In genomic region chr17:45628160-45628559, GRCm38 (mm10) we compare ENCODE assay signal across 30 mouse cellular contexts. TPM values are rescaled to one million over a fixed set of nuclear protein-coding genes. Genes with fewer than 3 reads are reported as not detected.
A peak's percentile ranks its signal among the peaks of the same experiment; 100 is the strongest.
DNase-seq lines count a peak whose midpoint lies in the region; ATAC-seq and TF ChIP-seq lines count a peak whose summit lies in the region.
"Had no signal": no experiment of that assay in that cellular context is flagged by ENCODE, and none has a peak within 500 bp of the region (broad histone marks: within the 10 kb centered on the region; RNA-seq: fewer than 3 reads in every experiment).

No protein-coding gene starts in this region.

- ATAC-seq in heart, embryonic 15.5 days (replicated peaks; ENCODE audit: insufficient number of reproducible peaks, insufficient read depth, low FRiP score, low read depth), result no peak
- ATAC-seq in lung, embryonic 16.5 days (ENCODE audit: low read depth), result peak; percentile 12; the same call in 1 of the 2 replicates
- ATAC-seq in lung, postnatal 0 days, result no peak
- ATAC-seq in neural tube, embryonic 15.5 days (ENCODE audit: low FRiP score), result no peak
- ATAC-seq: inflammation-experienced regulatory T-cells, adult 6 months; Patski had no signal

- H3K27ac ChIP-seq in heart, embryonic 15.5 days, result peak overlapping the region; percentile 76; the same call in 1 of the 2 replicates
- H3K27ac ChIP-seq in heart, adult 2 months, result no peak overlapping the region; the same call in 1 of the 2 replicates
- peak overlapping the region; percentile 15; the same call in 1 of the 2 replicates for H3K27ac ChIP-seq in lung, embryonic 16.5 days (ENCODE audit: low read length)
- H3K27ac ChIP-seq in lung, postnatal 0 days (ENCODE audit: low read length), result no peak overlapping the region
- no peak overlapping the region for H3K27ac ChIP-seq in ES-Bruce4 (ENCODE audit: insufficient read depth, low read length)
- H3K27ac ChIP-seq in neural tube, embryonic 15.5 days (replicated peaks), result no peak overlapping the region
- H3K27ac ChIP-seq: embryonic facial prominence, embryonic 13.5 days; forebrain, embryonic 12.5 days; hindbrain, embryonic 13.5 days; limb, embryonic 13.5 days; liver, embryonic 13.5 days; midbrain, embryonic 12.5 days had no signal

- no peaks in the 10 kb centered on the region for H3K36me3 ChIP-seq in heart, embryonic 15.5 days
- no peaks in the 10 kb centered on the region for H3K36me3 ChIP-seq in heart, adult 2 months (ENCODE audit: control insufficient read depth, insufficient read depth, low read length)
- no peaks in the 10 kb centered on the region for H3K36me3 ChIP-seq in lung, embryonic 16.5 days (ENCODE audit: control insufficient read depth, insufficient read depth, low read length)
- no peaks in the 10 kb centered on the region for H3K36me3 ChIP-seq in lung, postnatal 0 days (ENCODE audit: insufficient read depth, low read length)
- no peaks in the 10 kb centered on the region for H3K36me3 ChIP-seq in ES-Bruce4 (ENCODE audit: control insufficient read depth, insufficient read depth, low read length, poor library complexity, severe bottlenecking)
- no peaks in the 10 kb centered on the region for H3K36me3 ChIP-seq in neural tube, embryonic 15.5 days
- H3K36me3 ChIP-seq: embryonic facial prominence, embryonic 13.5 days; forebrain, embryonic 12.5 days; hindbrain, embryonic 13.5 days; limb, embryonic 13.5 days; liver, embryonic 13.5 days; midbrain, embryonic 12.5 days had no signal

- WGBS in heart, embryonic 15.5 days, result 45% methylated on average over 3 of the region's 3 CpGs
- WGBS in heart, adult 2 months, result 55% methylated on average over 3 of the region's 3 CpGs
- 44% methylated on average over 3 of the region's 3 CpGs for WGBS in lung, embryonic 16.5 days
- 44% methylated on average over 3 of the region's 3 CpGs for WGBS in lung, postnatal 0 days
- 45% methylated on average over 3 of the region's 3 CpGs for WGBS in neural tube, embryonic 15.5 days

- DNase-seq in heart, adult 2 months, result no peak
- no peak for DNase-seq in lung, postnatal 0 days (ENCODE audit: low spot score)
- no peak for DNase-seq in left cerebral cortex, postnatal 14 days (ENCODE audit: low spot score in 2 of 2)
- DNase-seq: adrenal gland, adult 8-10 months; cerebellum, adult 11-12 months; cerebellum, postnatal 14 days; heart, postnatal 14 days; kidney, adult 18-20 months; kidney, postnatal 4 days; liver, embryonic 13.5 days; lung, postnatal 10 days had no signal

- intact Hi-C loops in heart, adult 2 months (cut with DNase I), result no loop called here
- intact Hi-C loops in left cerebral cortex, postnatal 14 days (cut with DNase I), result no loop called here

- no peak overlapping the region for H3K4me2 ChIP-seq in heart, embryonic 15.5 days
- no peak overlapping the region for H3K4me2 ChIP-seq in lung, embryonic 16.5 days (ENCODE audit: low read depth, low read length)
- no peak overlapping the region for H3K4me2 ChIP-seq in lung, postnatal 0 days (replicated peaks; ENCODE audit: low read depth, low read length)
- no peak overlapping the region for H3K4me2 ChIP-seq in neural tube, embryonic 15.5 days
- H3K4me2 ChIP-seq: embryonic facial prominence, embryonic 13.5 days; forebrain, embryonic 12.5 days; hindbrain, embryonic 13.5 days; limb, embryonic 13.5 days; liver, embryonic 13.5 days; midbrain, embryonic 12.5 days had no signal

- H3K79me2 ChIP-seq in heart, adult 2 months (replicated peaks; ENCODE audit: control insufficient read depth, insufficient read depth, low read length), result no peaks in the 10 kb centered on the region

- no peak for TF ChIP-seq POLR2A in heart, adult 2 months (IDR thresholded peaks at IDR 0.05; ENCODE audit: insufficient read depth, low read depth, low read length)
- no peak for TF ChIP-seq POLR2A in ES-Bruce4 (IDR thresholded peaks at IDR 0.05; ENCODE audit: insufficient read depth, low read length)

- H3K27me3 ChIP-seq in heart, embryonic 15.5 days, result peaks cover 3% of the 10 kb centered on the region; the same call in 1 of the 2 replicates
- no peaks in the 10 kb centered on the region for H3K27me3 ChIP-seq in heart, adult 2 months (ENCODE audit: control insufficient read depth, insufficient read depth, low read length)
- no peaks in the 10 kb centered on the region for H3K27me3 ChIP-seq in lung, embryonic 16.5 days (ENCODE audit: control insufficient read depth, insufficient read depth, low read depth, low read length)
- no peaks in the 10 kb centered on the region for H3K27me3 ChIP-seq in lung, postnatal 0 days (replicated peaks; ENCODE audit: insufficient read depth, low read length)
- H3K27me3 ChIP-seq in ES-Bruce4 (ENCODE audit: control insufficient read depth, insufficient read depth, low read length, poor library complexity, severe bottlenecking), result no peaks in the 10 kb centered on the region
- H3K27me3 ChIP-seq in neural tube, embryonic 15.5 days (replicated peaks), result no peaks in the 10 kb centered on the region; the same call in 1 of the 2 replicates
- H3K27me3 ChIP-seq: embryonic facial prominence, embryonic 13.5 days; hindbrain, embryonic 13.5 days; Patski had no signal

- no peak overlapping the region for H3K4me3 ChIP-seq in heart, embryonic 15.5 days
- H3K4me3 ChIP-seq in heart, adult 2 months, result no peak overlapping the region
- no peak overlapping the region for H3K4me3 ChIP-seq in lung, embryonic 16.5 days (ENCODE audit: low read length)
- H3K4me3 ChIP-seq in lung, postnatal 0 days (ENCODE audit: low read depth, low read length), result no peak overlapping the region
- H3K4me3 ChIP-seq in ES-Bruce4 (ENCODE audit: low read depth, low read length), result no peak overlapping the region
- no peak overlapping the region for H3K4me3 ChIP-seq in neural tube, embryonic 15.5 days (replicated peaks)
- H3K4me3 ChIP-seq: embryonic facial prominence, embryonic 13.5 days; erythroblast, embryonic 14.5 days; forebrain, embryonic 12.5 days; hindbrain, embryonic 13.5 days; limb, embryonic 13.5 days; liver, embryonic 13.5 days; midbrain, embryonic 12.5 days had no signal

- peaks cover 28% of the 10 kb centered on the region for H3K4me1 ChIP-seq in heart, embryonic 15.5 days (replicated peaks)
- H3K4me1 ChIP-seq in heart, adult 2 months (ENCODE audit: control insufficient read depth, insufficient read depth, low read length), result peaks cover 9% of the 10 kb centered on the region
- peaks cover 31% of the 10 kb centered on the region for H3K4me1 ChIP-seq in lung, embryonic 16.5 days (replicated peaks; ENCODE audit: control insufficient read depth, insufficient read depth, low read length)
- no peaks in the 10 kb centered on the region; the same call in 1 of the 2 replicates for H3K4me1 ChIP-seq in lung, postnatal 0 days (ENCODE audit: insufficient read depth, low read depth, low read length)
- peaks cover 8% of the 10 kb centered on the region for H3K4me1 ChIP-seq in ES-Bruce4 (ENCODE audit: control insufficient read depth, insufficient read depth, low read length)
- peaks cover 16% of the 10 kb centered on the region for H3K4me1 ChIP-seq in neural tube, embryonic 15.5 days

- no peak for TF ChIP-seq CTCF in heart, adult 2 months (IDR thresholded peaks at IDR 0.05)
- TF ChIP-seq CTCF in lung, postnatal 0 days (IDR thresholded peaks at IDR 0.05), result no peak
- TF ChIP-seq CTCF in ES-Bruce4 (IDR thresholded peaks at IDR 0.05; ENCODE audit: low read depth, low read length), result no peak

- H3K9me3 ChIP-seq in heart, embryonic 15.5 days (replicated peaks), result no peaks in the 10 kb centered on the region
- H3K9me3 ChIP-seq in lung, embryonic 16.5 days (ENCODE audit: control insufficient read depth, low read length), result no peaks in the 10 kb centered on the region
- no peaks in the 10 kb centered on the region for H3K9me3 ChIP-seq in lung, postnatal 0 days (ENCODE audit: low read length)
- H3K9me3 ChIP-seq in ES-Bruce4 (replicated peaks; ENCODE audit: control insufficient read depth, insufficient read depth, low read length, poor library complexity, severe bottlenecking), result no peaks in the 10 kb centered on the region
- H3K9me3 ChIP-seq in neural tube, embryonic 15.5 days (replicated peaks), result no peaks in the 10 kb centered on the region
- H3K9me3 ChIP-seq: embryonic facial prominence, embryonic 13.5 days; forebrain, embryonic 12.5 days; hindbrain, embryonic 13.5 days; limb, embryonic 13.5 days; liver, embryonic 13.5 days; midbrain, embryonic 12.5 days had no signal

- no peak overlapping the region for H3K9ac ChIP-seq in heart, embryonic 15.5 days
- H3K9ac ChIP-seq in heart, adult 2 months (ENCODE audit: low read depth, low read length), result no peak overlapping the region
- H3K9ac ChIP-seq in lung, embryonic 16.5 days (ENCODE audit: low read length), result no peak overlapping the region
- H3K9ac ChIP-seq in lung, postnatal 0 days (replicated peaks; ENCODE audit: low read depth), result no peak overlapping the region
- H3K9ac ChIP-seq in ES-Bruce4 (ENCODE audit: low read depth, poor library complexity, severe bottlenecking), result no peak overlapping the region
- H3K9ac ChIP-seq in neural tube, embryonic 15.5 days (replicated peaks), result no peak overlapping the region
- H3K9ac ChIP-seq: embryonic facial prominence, embryonic 13.5 days; forebrain, embryonic 12.5 days; hindbrain, embryonic 13.5 days; limb, embryonic 13.5 days; liver, embryonic 13.5 days; midbrain, embryonic 12.5 days had no signal

- TF ChIP-seq EP300 in heart, adult 2 months (IDR thresholded peaks at IDR 0.05; ENCODE audit: insufficient read depth, low read depth, low read length), result no peak
- no peak for TF ChIP-seq EP300 in lung, postnatal 0 days (IDR thresholded peaks at IDR 0.05)
- peak; percentile 43; the same call in 1 of the 2 replicates for TF ChIP-seq EP300 in ES-Bruce4 (IDR thresholded peaks at IDR 0.05; ENCODE audit: insufficient read depth, low read depth, low read length)

RNA-seq across cellular contexts. Expression of gene Mymx, which starts 26.3 kb away (rescaled TPM):
- polyA plus RNA-seq in heart, embryonic 15.5 days (2015; fragmentation: Nextera tagmentation; extraction: Ambion mirVana), result 0.16 and 0.24 TPM in 2 replicates
- not detected for total RNA-seq in heart, adult 2 months (2021)
- polyA plus RNA-seq in heart, adult 2 months (2012; rRNA removed), result not detected in 2 replicates
- polyA plus RNA-seq in lung, embryonic 16.5 days (2015; fragmentation: Nextera tagmentation; extraction: Ambion mirVana), result 0.39 and 0.91 TPM in 2 replicates
- not detected in 2 replicates for polyA plus RNA-seq in lung, postnatal 0 days (2015; fragmentation: Nextera tagmentation; extraction: Ambion mirVana)
- polyA plus RNA-seq in ES-Bruce4 (2011; ENCODE audit: insufficient read depth, insufficient read length, low read depth, missing spikeins), result 19.2 and 22.6 TPM in 2 replicates
- not detected for total RNA-seq in left cerebral cortex, postnatal 14 days (2021)
- 1.5 and 1.6 TPM in 2 replicates for polyA plus RNA-seq in neural tube, embryonic 15.5 days (2015; fragmentation: Nextera tagmentation; extraction: Ambion mirVana)
- total RNA-seq: gastrocnemius, adult 18-20 months; heart, adult 8-10 months; heart, postnatal 14 days; left cerebral cortex, postnatal 25 days; megakaryocyte, adult 5-6 weeks had no signal
- polyA plus RNA-seq: inflammation-experienced regulatory T-cells, adult 6 months; midbrain, embryonic 12.5 days; Patski had no signal

RNA-seq across cellular contexts. Expression of gene Slc29a1, which starts 28.8 kb away (rescaled TPM):
- polyA plus RNA-seq in heart, embryonic 15.5 days (2015; fragmentation: Nextera tagmentation; extraction: Ambion mirVana), result 90.9 and 120 TPM in 2 replicates
- 10 to 100 TPM; 80.3 to 84.6 TPM for total RNA-seq in heart, adult 2 months (2021)
- polyA plus RNA-seq in heart, adult 2 months (2012; rRNA removed), result 160 and 184 TPM in 2 replicates
- polyA plus RNA-seq in lung, embryonic 16.5 days (2015; fragmentation: Nextera tagmentation; extraction: Ambion mirVana), result 100 and 106 TPM in 2 replicates
- polyA plus RNA-seq in lung, postnatal 0 days (2015; fragmentation: Nextera tagmentation; extraction: Ambion mirVana), result 99.8 and 120 TPM in 2 replicates
- polyA plus RNA-seq in ES-Bruce4 (2011; ENCODE audit: insufficient read depth, insufficient read length, low read depth, missing spikeins), result 132 and 134 TPM in 2 replicates
- total RNA-seq in left cerebral cortex, postnatal 14 days (2021), result 10 to 100 TPM; 21.0 to 24.4 TPM
- 42.8 and 77.5 TPM in 2 replicates for polyA plus RNA-seq in neural tube, embryonic 15.5 days (2015; fragmentation: Nextera tagmentation; extraction: Ambion mirVana)

RNA-seq across cellular contexts. Expression of gene Capn11, which starts 31.0 kb away (rescaled TPM):
- polyA plus RNA-seq in heart, embryonic 15.5 days (2015; fragmentation: Nextera tagmentation; extraction: Ambion mirVana), result 0.26 and 0.39 TPM in 2 replicates
- total RNA-seq in heart, adult 2 months (2021), result under 1 TPM in 1 of 2 experiments, not detected in 1; 0.59 TPM
- polyA plus RNA-seq in heart, adult 2 months (2012; rRNA removed), result not detected in 2 replicates
- polyA plus RNA-seq in lung, embryonic 16.5 days (2015; fragmentation: Nextera tagmentation; extraction: Ambion mirVana), result 0.72 and 0.78 TPM in 2 replicates
- polyA plus RNA-seq in lung, postnatal 0 days (2015; fragmentation: Nextera tagmentation; extraction: Ambion mirVana), result 0.08 TPM in 1 of 2 replicates, not detected in the other
- polyA plus RNA-seq in ES-Bruce4 (2011; ENCODE audit: insufficient read depth, insufficient read length, low read depth, missing spikeins), result 1.4 and 1.9 TPM in 2 replicates
- total RNA-seq in left cerebral cortex, postnatal 14 days (2021), result 1 to 10 TPM in 1 of 2 experiments, under 1 TPM in 1; 0.13 to 1.6 TPM
- 0.77 and 1.2 TPM in 2 replicates for polyA plus RNA-seq in neural tube, embryonic 15.5 days (2015; fragmentation: Nextera tagmentation; extraction: Ambion mirVana)
- total RNA-seq: ES-E14 had no signal
- polyA plus RNA-seq: erythroblast, embryonic 14.5 days; inflammation-experienced regulatory T-cells, adult 6 months; Patski; small intestine, adult 2 months; thymus, postnatal 0 days had no signal

RNA-seq across cellular contexts. Expression of gene Hsp90ab1, which starts 55.1 kb away (rescaled TPM):
- polyA plus RNA-seq in heart, embryonic 15.5 days (2015; fragmentation: Nextera tagmentation; extraction: Ambion mirVana), result 1,147 and 1,218 TPM in 2 replicates
- total RNA-seq in heart, adult 2 months (2021), result 1,000 to 10,000 TPM; 1,183 to 1,319 TPM
- polyA plus RNA-seq in heart, adult 2 months (2012; rRNA removed), result 464 and 736 TPM in 2 replicates
- 1,477 and 1,506 TPM in 2 replicates for polyA plus RNA-seq in lung, embryonic 16.5 days (2015; fragmentation: Nextera tagmentation; extraction: Ambion mirVana)
- polyA plus RNA-seq in lung, postnatal 0 days (2015; fragmentation: Nextera tagmentation; extraction: Ambion mirVana), result 607 and 696 TPM in 2 replicates
- 3,626 and 3,708 TPM in 2 replicates for polyA plus RNA-seq in ES-Bruce4 (2011; ENCODE audit: insufficient read depth, insufficient read length, low read depth, missing spikeins)
- total RNA-seq in left cerebral cortex, postnatal 14 days (2021), result 1,000 to 10,000 TPM; 1,454 to 1,586 TPM
- polyA plus RNA-seq in neural tube, embryonic 15.5 days (2015; fragmentation: Nextera tagmentation; extraction: Ambion mirVana), result 1,466 and 1,575 TPM in 2 replicates

RNA-seq across cellular contexts. Expression of gene Mrpl14, which starts 58.0 kb away (rescaled TPM):
- 124 and 133 TPM in 2 replicates for polyA plus RNA-seq in heart, embryonic 15.5 days (2015; fragmentation: Nextera tagmentation; extraction: Ambion mirVana)
- total RNA-seq in heart, adult 2 months (2021), result 100 to 1,000 TPM; 149 to 161 TPM
- polyA plus RNA-seq in heart, adult 2 months (2012; rRNA removed), result 133 and 170 TPM in 2 replicates
- 191 and 214 TPM in 2 replicates for polyA plus RNA-seq in lung, embryonic 16.5 days (2015; fragmentation: Nextera tagmentation; extraction: Ambion mirVana)
- 224 and 234 TPM in 2 replicates for polyA plus RNA-seq in lung, postnatal 0 days (2015; fragmentation: Nextera tagmentation; extraction: Ambion mirVana)
- 31.8 and 42.7 TPM in 2 replicates for polyA plus RNA-seq in ES-Bruce4 (2011; ENCODE audit: insufficient read depth, insufficient read length, low read depth, missing spikeins)
- total RNA-seq in left cerebral cortex, postnatal 14 days (2021), result 10 to 100 TPM; 42.9 to 46.3 TPM
- 129 and 132 TPM in 2 replicates for polyA plus RNA-seq in neural tube, embryonic 15.5 days (2015; fragmentation: Nextera tagmentation; extraction: Ambion mirVana)

Comparison
In these comparisons a context has a peak if more than half of its experiments do, and no peak if none do; other contexts are left out.
1. H3K27ac ChIP-seq: peak in heart, embryonic 15.5 days (single experiment) and lung, embryonic 16.5 days (single experiment); none in heart, adult 2 months (single experiment), lung, postnatal 0 days (single experiment), ES-Bruce4 (single experiment) and neural tube, embryonic 15.5 days (single experiment).